Mouse (Mus musculus) limb, embryonic 15.5 days (tissue): ENCODE results near the gene Aff3. TPM values are rescaled to one million over a fixed set of nuclear protein-coding genes. Genes with fewer than 3 reads are reported as not detected.
A peak's percentile ranks its signal among the peaks of the same experiment; 100 is the strongest.

Experiments used
- ATAC-seq: fragments of 200-750 bp; cut with Nextera tagmentation; 2 replicates; pipeline ENCODE4 v1.8.0; 2017; ENCODE audit warnings: low read depth, moderate TSS enrichment; ENCODE audit not compliant: insufficient number of reproducible peaks, low FRiP score, low TSS enrichment
- H3K27ac ChIP-seq: fragments of 300-500 bp; sonication (generic); 2 replicates; pipeline ENCODE4 v1.5.1; 2015; ENCODE audit warnings: moderate library complexity, mild to moderate bottlenecking, inconsistent platforms
- H3K27me3 ChIP-seq: fragments of 300-500 bp; sonication (generic); 2 replicates; pipeline ENCODE4 v1.6.1; 2015; ENCODE audit warnings: inconsistent platforms
- H3K36me3 ChIP-seq: fragments of 300-500 bp; sonication (generic); 2 replicates; pipeline ENCODE4 v1.6.1; 2015; ENCODE audit warnings: inconsistent platforms
- H3K4me1 ChIP-seq: fragments of 300-500 bp; sonication (generic); 2 replicates; pipeline ENCODE4 v1.6.1; 2015; ENCODE audit warnings: inconsistent platforms
- H3K4me2 ChIP-seq: fragments of 300-500 bp; sonication (generic); 2 replicates; pipeline ENCODE4 v1.6.1; 2015; ENCODE audit warnings: mild to moderate bottlenecking, inconsistent platforms
- H3K4me3 ChIP-seq: fragments of 300-500 bp; sonication (generic); 2 replicates; pipeline ENCODE4 v1.5.1; 2015; ENCODE audit warnings: mild to moderate bottlenecking, inconsistent platforms
- H3K9ac ChIP-seq: fragments of 300-500 bp; sonication (generic); 2 replicates; pipeline ENCODE4 v1.6.1; 2015; ENCODE audit warnings: inconsistent platforms
- H3K9me3 ChIP-seq: fragments of 300-500 bp; sonication (generic); 2 replicates; pipeline ENCODE4 v1.6.1; 2016; ENCODE audit warnings: inconsistent platforms
- WGBS: fragments of 180-500 bp; shearing (Covaris S2); methylation state at CpG from one replicate; pipeline ENCODE4 v1.1.7; 2015; 5-methylcytosine and 5-hydroxymethylcytosine counted together
- polyA plus RNA-seq: library from polyadenylated mRNA; unstranded; fragments of >200 nt; fragmentation: Nextera tagmentation; extraction: Ambion mirVana; gene quantifications from 2 replicates; pipeline ENCODE4 v1.2.1, GENCODE M21; 2015

Aff3 gene
- polyA plus RNA-seq, 1 experiment from 2014 or later: 12.0 TPM

- H3K4me1 ChIP-seq: peaks cover 6% of the 10 kb centered on the region
- no peaks in the 10 kb centered on the region for H3K27me3 ChIP-seq
- 35% methylated on average over 5 of the region's 5 CpGs for WGBS
- H3K9ac ChIP-seq: no peak overlapping the region
- H3K36me3 ChIP-seq: no peaks in the 10 kb centered on the region
- no peak overlapping the region for H3K27ac ChIP-seq
- no peaks in the 10 kb centered on the region for H3K9me3 ChIP-seq
- H3K4me2 ChIP-seq: no peak overlapping the region
- ATAC-seq: no peak
- H3K4me3 ChIP-seq: no peak overlapping the region
Observed at GRCm38 (mm10) chr1:38470166-38470565, 194.6 kb downstream of the Aff3 start.

GRCm38 (mm10) chr1:38467305-38468083 lies 197.3 kb downstream of the Aff3 start:
- no peaks in the 10 kb centered on the region for H3K27me3 ChIP-seq
- ATAC-seq: no peak
- H3K4me2 ChIP-seq: no peak overlapping the region
- no peak overlapping the region for H3K9ac ChIP-seq
- H3K9me3 ChIP-seq: no peaks in the 10 kb centered on the region
- H3K27ac ChIP-seq: no peak overlapping the region
- 50% methylated on average over 7 of the region's 7 CpGs for WGBS
- no peaks in the 10 kb centered on the region for H3K36me3 ChIP-seq
- H3K4me1 ChIP-seq: peaks cover 6% of the 10 kb centered on the region
- no peak overlapping the region for H3K4me3 ChIP-seq

- Histone ChIP-seq H3K27ac (no peak overlapping the region), H3K4me3 (no peak overlapping the region), H3K9ac (no peak overlapping the region), H3K27me3 (no peaks in the 10 kb centered on the region), H3K36me3 (no peaks in the 10 kb centered on the region), H3K4me2 (no peak overlapping the region), H3K4me1 (no peaks in the 10 kb centered on the region), H3K9me3 (no peaks in the 10 kb centered on the region)
- ATAC-seq: no peak
- 66% methylated on average over 7 of the region's 7 CpGs for WGBS
Observed at GRCm38 (mm10) chr1:38456719-38457269, 208.0 kb downstream of the Aff3 start.

DNA sequence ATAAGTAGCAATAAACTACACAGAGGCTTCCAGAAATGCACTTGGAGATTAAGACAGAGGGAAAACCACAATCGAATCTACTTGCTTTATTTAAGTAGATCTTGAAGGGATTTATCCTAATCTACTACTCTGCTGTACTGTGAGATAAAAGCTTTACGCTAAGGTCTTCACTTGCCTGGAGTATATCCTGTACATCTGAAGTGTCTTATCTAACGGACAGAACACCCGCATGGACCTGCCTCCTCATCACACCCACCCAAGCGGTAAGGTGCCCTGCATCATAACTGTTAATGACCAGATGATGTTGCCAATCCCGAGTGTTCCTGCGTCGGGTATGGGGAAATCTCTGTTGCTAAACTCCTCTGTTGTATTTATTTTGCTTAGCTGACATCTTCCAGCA lies 209.8 kb downstream of the Aff3 start:
- Histone ChIP-seq H3K27ac (no peak overlapping the region), H3K4me2 (no peak overlapping the region), H3K4me3 (no peak overlapping the region), H3K9me3 (no peaks in the 10 kb centered on the region), H3K36me3 (no peaks in the 10 kb centered on the region), H3K9ac (no peak overlapping the region), H3K4me1 (peaks cover 11% of the 10 kb centered on the region; the same call in 1 of the 2 replicates), H3K27me3 (no peaks in the 10 kb centered on the region)
- no peak for ATAC-seq
- WGBS: 88% methylated on average over 8 of the region's 8 CpGs

DNA sequence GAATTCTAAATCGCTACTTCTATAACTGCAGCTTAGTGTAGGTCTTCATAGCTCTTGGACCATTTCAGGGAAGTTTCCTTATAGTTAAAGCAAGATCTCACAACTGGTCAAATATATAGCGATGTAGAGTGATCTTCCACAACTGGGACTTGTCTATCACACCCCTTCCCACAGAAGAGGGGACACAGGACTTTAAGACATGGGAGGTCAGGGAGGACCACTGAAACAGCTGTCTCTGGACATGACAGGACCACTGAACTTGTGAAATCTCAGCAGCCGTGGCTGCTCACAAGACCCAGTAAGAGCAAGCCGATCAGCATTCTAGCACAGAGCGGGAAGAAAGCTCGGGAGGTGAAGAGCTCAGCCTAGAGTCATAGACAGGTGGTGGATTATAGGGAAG lies 213.4 kb downstream of the Aff3 start:
- Histone ChIP-seq H3K27ac (peak overlapping the region; percentile 30; the same call in 1 of the 2 replicates), H3K9ac (no peak overlapping the region), H3K36me3 (no peaks in the 10 kb centered on the region), H3K4me3 (no peak overlapping the region), H3K27me3 (no peaks in the 10 kb centered on the region), H3K9me3 (no peaks in the 10 kb centered on the region), H3K4me2 (no peak overlapping the region), H3K4me1 (peaks cover 15% of the 10 kb centered on the region; the same call in 1 of the 2 replicates)
- 87% methylated on average over 6 of the region's 6 CpGs for WGBS
- no peak for ATAC-seq

GRCm38 (mm10) chr1:38450677-38451076 lies 214.1 kb downstream of the Aff3 start:
- H3K27me3 ChIP-seq: no peaks in the 10 kb centered on the region
- no peaks in the 10 kb centered on the region for H3K9me3 ChIP-seq
- H3K27ac ChIP-seq: peak overlapping the region; percentile 30; the same call in 1 of the 2 replicates
- no peak overlapping the region for H3K4me2 ChIP-seq
- WGBS: 76% methylated on average over 12 of the region's 12 CpGs
- peak; percentile 55 for ATAC-seq
- H3K4me1 ChIP-seq: peaks cover 15% of the 10 kb centered on the region; the same call in 1 of the 2 replicates
- H3K9ac ChIP-seq: no peak overlapping the region
- H3K4me3 ChIP-seq: no peak overlapping the region
- no peaks in the 10 kb centered on the region for H3K36me3 ChIP-seq

- no peaks in the 10 kb centered on the region for H3K9me3 ChIP-seq
- WGBS: 60% methylated on average over 7 of the region's 7 CpGs
- no peak overlapping the region for H3K9ac ChIP-seq
- ATAC-seq: no peak
- no peak overlapping the region for H3K4me3 ChIP-seq
- no peak overlapping the region for H3K4me2 ChIP-seq
- no peaks in the 10 kb centered on the region for H3K36me3 ChIP-seq
- no peak overlapping the region for H3K27ac ChIP-seq
- peaks cover 15% of the 10 kb centered on the region; the same call in 1 of the 2 replicates for H3K4me1 ChIP-seq
- no peaks in the 10 kb centered on the region for H3K27me3 ChIP-seq
Observed at GRCm38 (mm10) chr1:38449816-38450478, 214.8 kb downstream of the Aff3 start.

GRCm38 (mm10) chr1:38448854-38449253 lies 215.9 kb downstream of the Aff3 start:
- no peak overlapping the region for H3K9ac ChIP-seq
- no peak overlapping the region for H3K27ac ChIP-seq
- 57% methylated on average over 3 of the region's 3 CpGs for WGBS
- H3K4me2 ChIP-seq: no peak overlapping the region
- H3K4me3 ChIP-seq: no peak overlapping the region
- H3K9me3 ChIP-seq: no peaks in the 10 kb centered on the region
- H3K27me3 ChIP-seq: no peaks in the 10 kb centered on the region
- H3K36me3 ChIP-seq: no peaks in the 10 kb centered on the region
- no peak for ATAC-seq
- peaks cover 15% of the 10 kb centered on the region; the same call in 1 of the 2 replicates for H3K4me1 ChIP-seq

DNA sequence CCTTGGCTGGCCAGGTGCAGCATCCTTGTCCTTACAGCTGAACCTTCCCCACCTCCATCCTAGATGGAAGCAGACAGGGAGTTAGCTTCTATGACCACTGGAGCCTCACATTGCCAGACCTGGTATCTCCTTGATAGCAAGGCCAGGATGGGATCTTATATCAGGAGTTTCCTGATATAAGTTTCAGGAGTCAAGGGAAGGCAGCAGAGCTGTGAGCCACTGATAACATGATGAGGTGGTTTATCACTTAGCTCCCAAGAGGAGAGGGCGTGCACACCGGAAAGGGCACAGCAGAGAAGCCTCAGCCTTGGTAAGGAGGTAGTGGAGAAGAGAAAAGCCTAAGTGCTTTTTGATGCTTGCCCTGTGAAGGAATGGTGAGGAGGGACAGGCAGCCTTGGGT lies 217.2 kb downstream of the Aff3 start:
- WGBS: 95% methylated on average over 2 of the region's 2 CpGs
- no peak overlapping the region for H3K9ac ChIP-seq
- no peaks in the 10 kb centered on the region for H3K9me3 ChIP-seq
- H3K27me3 ChIP-seq: no peaks in the 10 kb centered on the region
- H3K27ac ChIP-seq: no peak overlapping the region
- no peak for ATAC-seq
- H3K4me1 ChIP-seq: peaks cover 15% of the 10 kb centered on the region; the same call in 1 of the 2 replicates
- H3K4me2 ChIP-seq: no peak overlapping the region
- no peak overlapping the region for H3K4me3 ChIP-seq
- no peaks in the 10 kb centered on the region for H3K36me3 ChIP-seq

DNA sequence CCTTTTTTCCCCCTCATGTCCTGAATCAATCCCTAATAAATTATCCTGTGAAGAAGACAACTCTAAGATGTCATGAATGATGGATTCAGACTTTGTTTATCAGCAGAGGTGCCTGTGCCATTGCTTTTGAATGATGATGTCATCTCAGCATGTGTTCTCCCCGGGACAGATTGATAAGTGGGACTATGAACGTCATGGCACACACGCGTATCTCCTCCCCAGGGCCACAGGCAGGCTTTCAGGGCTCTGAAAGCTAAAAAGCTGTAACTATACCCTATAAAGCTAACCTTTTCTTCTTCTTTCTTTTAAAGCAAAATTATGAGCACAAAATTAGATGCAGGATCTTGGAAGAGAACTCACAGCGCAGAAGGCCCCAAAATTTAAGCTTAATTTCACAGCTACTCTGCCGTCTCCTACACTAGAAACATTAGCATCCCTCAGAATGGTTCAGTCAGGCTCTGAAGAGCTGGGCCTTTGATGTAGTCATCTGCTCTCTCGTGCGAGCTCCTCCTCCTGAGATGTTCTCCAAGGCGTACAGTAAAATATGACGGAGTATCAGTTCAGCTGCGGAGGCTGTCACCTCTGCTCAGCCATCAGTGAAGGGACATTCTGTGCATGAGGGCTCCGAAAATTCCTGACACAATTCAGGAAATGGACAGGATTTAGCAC lies 218.5 kb downstream of the Aff3 start:
- Histone ChIP-seq H3K27me3 (no peaks in the 10 kb centered on the region), H3K4me1 (peaks cover 15% of the 10 kb centered on the region; the same call in 1 of the 2 replicates), H3K9ac (no peak overlapping the region), H3K36me3 (no peaks in the 10 kb centered on the region), H3K4me2 (no peak overlapping the region), H3K9me3 (no peaks in the 10 kb centered on the region), H3K27ac (no peak overlapping the region), H3K4me3 (no peak overlapping the region)
- 72% methylated on average over 12 of the region's 12 CpGs for WGBS
- ATAC-seq: no peak

DNA sequence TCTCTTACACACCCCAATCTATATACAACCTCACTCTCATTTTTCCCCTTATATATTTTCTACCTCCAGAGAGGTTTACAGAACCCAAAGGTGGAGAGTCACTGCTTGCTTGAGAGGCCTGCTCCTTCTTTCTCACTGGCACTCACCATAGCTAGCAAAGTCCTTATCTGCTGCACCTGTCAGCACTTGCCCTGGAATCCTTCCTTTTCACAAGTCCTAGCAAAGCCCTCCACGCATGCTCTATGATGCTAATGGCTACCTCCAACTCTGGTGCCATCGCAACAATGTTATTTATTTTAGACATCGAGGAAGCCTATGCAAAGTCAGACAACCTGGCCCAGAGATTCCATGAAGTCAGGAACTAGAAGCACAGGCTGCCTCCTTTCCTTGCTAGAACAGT lies 221.9 kb downstream of the Aff3 start:
- no peak for ATAC-seq
- no peaks in the 10 kb centered on the region for H3K9me3 ChIP-seq
- no peak overlapping the region for H3K4me3 ChIP-seq
- H3K9ac ChIP-seq: no peak overlapping the region
- no peak overlapping the region for H3K27ac ChIP-seq
- 83% methylated on average over 3 of the region's 3 CpGs for WGBS
- no peaks in the 10 kb centered on the region for H3K36me3 ChIP-seq
- H3K27me3 ChIP-seq: no peaks in the 10 kb centered on the region
- no peak overlapping the region for H3K4me2 ChIP-seq
- peaks cover 23% of the 10 kb centered on the region for H3K4me1 ChIP-seq

DNA sequence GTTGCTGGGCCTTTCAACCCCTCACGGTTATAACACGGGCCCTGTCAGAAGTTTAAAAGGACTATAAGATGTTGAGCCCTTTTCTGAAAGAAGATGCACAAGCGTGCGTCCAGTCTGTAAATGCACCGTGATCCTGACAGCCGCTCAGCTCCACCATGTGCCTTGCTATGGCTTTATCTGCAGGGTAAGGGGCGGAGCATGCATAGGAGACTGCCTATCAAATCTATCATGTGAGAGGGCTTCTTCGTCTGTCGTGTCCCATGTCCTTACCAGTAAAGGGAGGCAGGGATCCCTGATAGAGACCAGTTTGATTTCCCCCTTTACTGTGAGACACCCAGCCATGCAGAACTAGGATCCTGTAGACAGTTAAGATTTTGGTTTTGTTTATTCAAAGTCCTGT lies 222.3 kb downstream of the Aff3 start:
- WGBS: 77% methylated on average over 9 of the region's 9 CpGs
- no peak for ATAC-seq
- no peak overlapping the region for H3K4me3 ChIP-seq

More for the DNA sequence above, 222.3 kb downstream of the Aff3 start:
- Histone ChIP-seq H3K9ac (no peak overlapping the region), H3K27me3 (no peaks in the 10 kb centered on the region), H3K36me3 (no peaks in the 10 kb centered on the region), H3K27ac (no peak overlapping the region), H3K4me2 (no peak overlapping the region), H3K4me1 (peaks cover 27% of the 10 kb centered on the region), H3K9me3 (no peaks in the 10 kb centered on the region)
